Mouse (Mus musculus): Measurements from ENCODE around the gene Ptpro. TPM values are rescaled to one million over a fixed set of nuclear protein-coding genes. Genes with fewer than 3 reads are reported as not detected.

The Ptpro gene
- polyA plus RNA-seq, 1 experiment, result 8.9 TPM

DNA sequence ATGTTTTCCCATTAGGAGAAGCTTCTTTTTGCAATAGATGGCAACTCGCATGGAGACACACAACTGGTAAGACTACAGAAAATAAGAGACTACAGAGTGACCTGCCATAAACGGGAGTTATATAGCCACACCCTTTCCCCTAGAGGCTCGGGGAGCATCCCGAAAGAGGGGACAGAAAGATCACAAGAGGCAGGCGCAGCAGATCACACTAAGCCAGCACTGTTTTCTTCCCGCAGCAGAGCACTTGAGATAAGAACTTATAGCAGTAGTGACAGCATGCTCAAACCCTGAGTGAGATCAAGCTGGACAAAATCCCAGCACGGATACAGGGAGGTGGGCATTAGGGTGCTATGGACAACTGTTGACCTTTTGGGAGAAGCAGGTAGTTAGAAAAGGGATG is 203.9 kb downstream of the Ptpro start:
- TF ChIP-seq CTCF (IDR thresholded peaks at IDR 0.05; ENCODE audit: extremely low read depth, insufficient read depth, low read length) (no peak), POLR2A (IDR thresholded peaks at IDR 0.05; ENCODE audit: extremely low read depth, insufficient read depth, low read length) (no peak)
- Histone ChIP-seq H3K4me3 (ENCODE audit: insufficient read depth, low read length) (no peak overlapping the region), H3K27ac (ENCODE audit: insufficient read depth, low read length) (no peak overlapping the region), H3K4me1 (ENCODE audit: control insufficient read depth, insufficient read depth, low read length) (no peaks in the 10 kb centered on the region)

- Histone ChIP-seq H3K4me3 (ENCODE audit: insufficient read depth, low read length) (no peak overlapping the region), H3K4me1 (ENCODE audit: control insufficient read depth, insufficient read depth, low read length) (no peaks in the 10 kb centered on the region), H3K27ac (ENCODE audit: insufficient read depth, low read length) (no peak overlapping the region)
- TF ChIP-seq POLR2A (IDR thresholded peaks at IDR 0.05; ENCODE audit: extremely low read depth, insufficient read depth, low read length) (no peak), CTCF (IDR thresholded peaks at IDR 0.05; ENCODE audit: extremely low read depth, insufficient read depth, low read length) (no peak)
Observed at GRCm38 (mm10) chr6:137457210-137457609, 205.1 kb downstream of the Ptpro start.

GRCm38 (mm10) chr6:137458136-137458535 is 206.0 kb downstream of the Ptpro start:
- Histone ChIP-seq H3K4me3 (ENCODE audit: insufficient read depth, low read length) (no peak overlapping the region), H3K4me1 (ENCODE audit: control insufficient read depth, insufficient read depth, low read length) (no peaks in the 10 kb centered on the region), H3K27ac (ENCODE audit: insufficient read depth, low read length) (no peak overlapping the region)
- TF ChIP-seq POLR2A (IDR thresholded peaks at IDR 0.05; ENCODE audit: extremely low read depth, insufficient read depth, low read length), result no peak
- no peak for TF ChIP-seq CTCF (IDR thresholded peaks at IDR 0.05; ENCODE audit: extremely low read depth, insufficient read depth, low read length)

- Histone ChIP-seq H3K4me1 (ENCODE audit: control insufficient read depth, insufficient read depth, low read length) (no peaks in the 10 kb centered on the region), H3K4me3 (ENCODE audit: insufficient read depth, low read length) (no peak overlapping the region), H3K27ac (ENCODE audit: insufficient read depth, low read length) (no peak overlapping the region)
- TF ChIP-seq CTCF (IDR thresholded peaks at IDR 0.05; ENCODE audit: extremely low read depth, insufficient read depth, low read length) (no peak), POLR2A (IDR thresholded peaks at IDR 0.05; ENCODE audit: extremely low read depth, insufficient read depth, low read length) (no peak)
Observed at GRCm38 (mm10) chr6:137463771-137464170, 211.7 kb downstream of the Ptpro start.

DNA sequence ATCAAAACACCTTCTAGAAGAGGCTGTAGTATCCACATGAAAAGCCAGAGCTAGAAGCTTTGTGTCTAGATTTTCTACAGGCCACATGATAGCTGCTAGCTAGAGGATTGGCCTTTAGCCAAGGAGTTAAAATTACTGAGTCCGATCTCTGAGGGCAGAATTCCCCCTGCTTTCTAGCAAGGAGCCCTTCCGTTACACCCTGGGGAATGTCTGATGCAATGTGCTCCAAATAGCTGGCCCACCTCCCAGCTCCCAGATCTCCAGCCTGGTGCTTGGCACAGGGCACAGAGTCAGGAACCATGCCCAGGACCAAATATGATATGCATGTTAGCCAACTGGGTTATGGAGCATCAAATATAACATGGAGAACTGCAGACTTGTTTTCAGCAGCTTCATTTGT is 213.1 kb downstream of the Ptpro start:
- no peak for TF ChIP-seq POLR2A (IDR thresholded peaks at IDR 0.05; ENCODE audit: extremely low read depth, insufficient read depth, low read length)
- TF ChIP-seq CTCF (IDR thresholded peaks at IDR 0.05; ENCODE audit: extremely low read depth, insufficient read depth, low read length), result no peak
- Histone ChIP-seq H3K4me1 (ENCODE audit: control insufficient read depth, insufficient read depth, low read length) (no peaks in the 10 kb centered on the region), H3K4me3 (ENCODE audit: insufficient read depth, low read length) (no peak overlapping the region), H3K27ac (ENCODE audit: insufficient read depth, low read length) (no peak overlapping the region)

GRCm38 (mm10) chr6:137466256-137466655 is 214.1 kb downstream of the Ptpro start:
- peaks cover 4% of the 10 kb centered on the region; the same call in 1 of the 2 replicates for H3K4me1 ChIP-seq (ENCODE audit: control insufficient read depth, insufficient read depth, low read length)
- no peak overlapping the region for H3K4me3 ChIP-seq (ENCODE audit: insufficient read depth, low read length)
- TF ChIP-seq POLR2A (IDR thresholded peaks at IDR 0.05; ENCODE audit: extremely low read depth, insufficient read depth, low read length), result no peak
- no peak for TF ChIP-seq CTCF (IDR thresholded peaks at IDR 0.05; ENCODE audit: extremely low read depth, insufficient read depth, low read length)
- H3K27ac ChIP-seq (ENCODE audit: insufficient read depth, low read length), result no peak overlapping the region

DNA sequence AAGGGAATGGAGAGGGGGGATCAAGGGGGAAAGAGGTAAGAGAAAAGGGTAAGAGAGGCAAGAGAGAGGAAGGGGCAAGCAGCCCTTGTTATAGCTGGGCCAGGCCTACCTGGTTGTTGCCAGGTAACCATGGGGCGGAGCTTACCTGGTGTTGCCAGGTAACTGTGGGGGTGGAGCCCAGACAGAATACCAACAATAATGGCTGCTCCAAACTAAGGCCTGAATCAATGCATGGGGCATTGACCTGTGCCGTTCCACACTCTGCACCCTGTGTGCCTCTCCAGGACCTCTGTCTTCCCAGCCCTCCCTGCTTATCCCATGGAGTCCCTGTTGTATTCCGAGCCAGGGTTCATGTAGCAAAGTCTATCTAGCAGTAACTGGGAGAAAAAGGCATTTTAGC is 215.6 kb downstream of the Ptpro start:
- TF ChIP-seq POLR2A (IDR thresholded peaks at IDR 0.05; ENCODE audit: extremely low read depth, insufficient read depth, low read length) (no peak), CTCF (IDR thresholded peaks at IDR 0.05; ENCODE audit: extremely low read depth, insufficient read depth, low read length) (no peak)
- no peak overlapping the region for H3K4me3 ChIP-seq (ENCODE audit: insufficient read depth, low read length)
- peaks cover 6% of the 10 kb centered on the region; the same call in 1 of the 2 replicates for H3K4me1 ChIP-seq (ENCODE audit: control insufficient read depth, insufficient read depth, low read length)
- H3K27ac ChIP-seq (ENCODE audit: insufficient read depth, low read length), result peak overlapping the region; percentile 47; the same call in 1 of the 2 replicates

GRCm38 (mm10) chr6:137469541-137469940 is 217.4 kb downstream of the Ptpro start:
- H3K4me1 ChIP-seq (ENCODE audit: control insufficient read depth, insufficient read depth, low read length), result peaks cover 6% of the 10 kb centered on the region; the same call in 1 of the 2 replicates
- H3K4me3 ChIP-seq (ENCODE audit: insufficient read depth, low read length), result no peak overlapping the region
- TF ChIP-seq CTCF (IDR thresholded peaks at IDR 0.05; ENCODE audit: extremely low read depth, insufficient read depth, low read length), result no peak
- H3K27ac ChIP-seq (ENCODE audit: insufficient read depth, low read length), result no peak overlapping the region

DNA sequence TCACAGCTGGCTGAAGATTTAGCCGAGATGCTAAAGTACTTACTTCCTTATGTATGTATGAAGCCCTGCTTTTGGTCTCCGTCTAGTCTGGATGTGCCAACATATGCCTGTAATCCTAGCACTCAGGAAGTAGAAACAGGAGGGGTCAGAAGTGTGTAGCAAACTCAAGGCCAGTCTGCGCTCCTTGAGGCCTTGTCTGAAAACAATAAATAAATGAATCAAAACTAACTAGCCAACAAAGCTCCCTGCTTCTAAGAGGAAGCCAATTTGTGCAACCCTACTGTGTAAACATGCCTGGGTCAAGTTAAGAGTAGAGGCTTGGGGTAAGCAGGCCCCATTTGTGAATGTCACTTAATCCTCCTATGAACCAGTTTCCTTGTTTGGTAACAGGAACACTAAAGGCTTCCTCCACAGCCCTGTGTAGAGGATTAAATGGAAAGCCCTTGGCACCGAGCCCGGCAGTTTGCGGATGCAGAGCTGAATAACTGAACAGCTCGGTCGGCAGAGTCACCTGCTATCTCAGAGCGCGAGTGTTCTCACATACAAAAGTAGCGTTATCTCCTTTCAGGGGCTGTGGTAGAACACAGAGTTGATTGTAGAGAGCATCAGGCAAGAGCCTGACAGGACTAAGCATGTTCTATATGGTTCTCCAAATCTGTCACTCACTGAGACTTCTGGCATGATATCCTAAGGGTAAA is 218.9 kb downstream of the Ptpro start:
- H3K27ac ChIP-seq (ENCODE audit: insufficient read depth, low read length), result peak overlapping the region; percentile 65
- H3K4me1 ChIP-seq (ENCODE audit: control insufficient read depth, insufficient read depth, low read length), result peaks cover 6% of the 10 kb centered on the region; the same call in 1 of the 2 replicates
- TF ChIP-seq POLR2A (IDR thresholded peaks at IDR 0.05; ENCODE audit: extremely low read depth, insufficient read depth, low read length), result no peak
- no peak for TF ChIP-seq CTCF (IDR thresholded peaks at IDR 0.05; ENCODE audit: extremely low read depth, insufficient read depth, low read length)
- no peak overlapping the region for H3K4me3 ChIP-seq (ENCODE audit: insufficient read depth, low read length)

GRCm38 (mm10) chr6:137472129-137472528 is 220.0 kb downstream of the Ptpro start:
- Histone ChIP-seq H3K27ac (ENCODE audit: insufficient read depth, low read length) (no peak overlapping the region), H3K4me1 (ENCODE audit: control insufficient read depth, insufficient read depth, low read length) (peaks cover 6% of the 10 kb centered on the region; the same call in 1 of the 2 replicates), H3K4me3 (ENCODE audit: insufficient read depth, low read length) (no peak overlapping the region)
- TF ChIP-seq POLR2A (IDR thresholded peaks at IDR 0.05; ENCODE audit: extremely low read depth, insufficient read depth, low read length), result no peak
- no peak for TF ChIP-seq CTCF (IDR thresholded peaks at IDR 0.05; ENCODE audit: extremely low read depth, insufficient read depth, low read length)

Data from cortical plate, adult 2 months (tissue).